Mouse (Mus musculus): ENCODE measurements around the gene Drd2. TPM values are rescaled to one million over a fixed set of nuclear protein-coding genes. Genes with fewer than 3 reads are reported as not detected.

Drd2 gene
- total and polyA plus RNA-seq, 3 experiments = 1.5 to 2.5 (median 2.0) TPM

DNA sequence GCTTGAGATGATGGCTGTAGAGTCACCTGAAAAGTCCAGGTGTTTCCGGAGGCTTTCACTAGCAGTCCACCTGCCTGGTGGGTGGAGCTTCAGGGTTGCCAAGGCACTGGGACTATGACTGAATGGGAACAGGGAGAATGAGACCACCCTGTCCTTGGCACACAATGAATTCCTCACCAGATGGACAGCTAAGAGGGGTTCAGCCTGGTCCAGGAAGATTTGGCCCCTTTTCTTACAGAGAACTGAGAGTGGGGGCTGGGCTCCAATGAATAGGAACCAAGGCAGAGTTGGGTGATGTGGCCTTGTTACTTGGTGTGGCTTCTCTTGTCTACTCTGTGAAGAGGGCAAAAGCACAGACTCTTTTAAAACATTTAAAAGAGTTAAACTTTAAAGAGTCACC lies 112.0 kb downstream of the Drd2 start:
- no peak for DNase-seq

GRCm38 (mm10) chr9:49456136-49456535 lies 115.7 kb downstream of the Drd2 start:
- DNase-seq = no peak

Other genes with a start within 250 kb of the Drd2 start
- not detected for gene Gm4894, start 90.1 kb upstream of the Drd2 start, total RNA-seq (2021)
- not detected in 2 replicates for gene Gm4894, start 90.1 kb upstream of the Drd2 start, polyA plus RNA-seq (2012; rRNA removed)
- not detected for gene Ankk1, start 86.4 kb downstream of the Drd2 start, total RNA-seq (2021)
- gene Ankk1, start 86.4 kb downstream of the Drd2 start, polyA plus RNA-seq (2012; rRNA removed) = 0.06 TPM in 2 replicates
- gene Ttc12, start 145.6 kb downstream of the Drd2 start, total RNA-seq (2021) = 10 to 100 TPM in 1 of 2 experiments, 1 to 10 TPM in 1; 7.7 to 17.8 TPM
- 1.5 and 1.6 TPM in 2 replicates for gene Ttc12, start 145.6 kb downstream of the Drd2 start, polyA plus RNA-seq (2012; rRNA removed)